Mouse (Mus musculus) CD4-positive, CD25-positive, alpha-beta regulatory T cell, adult 9 weeks (primary cell): ENCODE results near the gene Lrrc41. TPM values are rescaled to one million over a fixed set of nuclear protein-coding genes. Genes with fewer than 3 reads are reported as not detected.

Experiments
- polyA plus RNA-seq: library from polyadenylated mRNA; unstranded; fragments of 100-300 nt; shearing (Covaris generic); gene quantifications from one replicate; pipeline ENCODE4 v1.2.1, GENCODE M21; 2017

Lrrc41 gene
- 34.5 TPM for polyA plus RNA-seq

GRCm38 (mm10) chr4:116074861-116075620, at the start of gene Lrrc41, which contains the start of gene Uqcrh:
Lrrc41 (plus strand) TSS chr4:116075269.
Uqcrh (minus strand) TSS chr4:116075071.

GRCm38 (mm10) chr4:116053399-116053961, 21.6 kb upstream of the Lrrc41 start, which contains the start of gene Nsun4:
Nsun4 (minus strand) TSS chr4:116053876.

GRCm38 (mm10) chr4:116123602-116124519, 48.8 kb downstream of the Lrrc41 start, which contains the start of the genes Rad54l and Pomgnt1:
Rad54l (minus strand) TSS chr4:116123690.
Pomgnt1 (plus strand) TSS chr4:116123840.

Other genes with a start within 250 kb of the Lrrc41 start
- 25.1 TPM for gene Mob3c, start 247.2 kb upstream of the Lrrc41 start, polyA plus RNA-seq
- 65.6 TPM for gene Mknk1, start 236.1 kb upstream of the Lrrc41 start, polyA plus RNA-seq
- 0.36 TPM for gene Kncn, start 190.9 kb upstream of the Lrrc41 start, polyA plus RNA-seq
- gene 6430628N08Rik, start 184.6 kb upstream of the Lrrc41 start, polyA plus RNA-seq, result not detected
- not detected for gene Dmbx1, start 135.3 kb upstream of the Lrrc41 start, polyA plus RNA-seq
- 98.4 TPM for gene Faah, start 57.3 kb upstream of the Lrrc41 start, polyA plus RNA-seq
- gene Nsun4, start 21.4 kb upstream of the Lrrc41 start, polyA plus RNA-seq, result 35.7 TPM
- 528 TPM for gene Uqcrh, start 198 bp upstream of the Lrrc41 start, polyA plus RNA-seq
- gene Rad54l, start 48.4 kb downstream of the Lrrc41 start, polyA plus RNA-seq, result 4.3 TPM
- 6.9 TPM for gene Pomgnt1, start 48.6 kb downstream of the Lrrc41 start, polyA plus RNA-seq
- 0.26 TPM for gene Lurap1, start 76.1 kb downstream of the Lrrc41 start, polyA plus RNA-seq
- not detected for gene Tspan1, start 92.3 kb downstream of the Lrrc41 start, polyA plus RNA-seq
- not detected for gene 1700042G07Rik, start 98.1 kb downstream of the Lrrc41 start, polyA plus RNA-seq
- gene Gm49337, start 98.1 kb downstream of the Lrrc41 start, polyA plus RNA-seq, result not detected
- gene Pik3r3, start 146.3 kb downstream of the Lrrc41 start, polyA plus RNA-seq, result 3.8 TPM